Mouse (Mus musculus) gastrocnemius, adult 2 months (tissue): ENCODE results near the gene Mertk. TPM values are rescaled to one million over a fixed set of nuclear protein-coding genes. Genes with fewer than 3 reads are reported as not detected.

Experiments
- DNase-seq: peaks from one replicate; pipeline ENCODE4 v3.0.0; 2022
- H3K27ac ChIP-seq: fragments of 200-600 bp; 2 replicates; pipeline ENCODE4 v1.8.1; 2022; ENCODE audit warnings: mild to moderate bottlenecking
- H3K4me3 ChIP-seq: fragments of 200-600 bp; 2 replicates; pipeline ENCODE4 v1.8.1; 2022; ENCODE audit warnings: mild to moderate bottlenecking, moderate library complexity
- CTCF ChIP-seq: fragments of 200-600 bp; IDR thresholded peaks from 2 replicates; pipeline ENCODE4 v1.8.1; 2022; ENCODE audit warnings: antibody characterized with exemption, mild to moderate bottlenecking, moderate library complexity
- intact Hi-C: fragments of 180-260 bp; cut with DNase I; formaldehyde crosslinking; loops from one replicate; pipeline ENCODE4 v1.15.1; 2025
- total RNA-seq, 2 experiments: library from RNA; stranded (reverse); gene quantifications; 2 replicates each; pipeline ENCODE4 v1.2.3; 2021

The Mertk gene
- total RNA-seq, 2 experiments from 2014 or later, result 1.6 to 3.5 TPM

- TF ChIP-seq CTCF, result no peak
- no peak for DNase-seq
- H3K27ac ChIP-seq, result no peak overlapping the region
- H3K4me3 ChIP-seq, result no peak overlapping the region
- intact Hi-C loops, result no loop called here
Measured at GRCm38 (mm10) chr2:128850036-128850435, 151.3 kb downstream of the Mertk start.

Other genes with a start within 250 kb of the Mertk start
- not detected for gene Spdye4c, start 107.7 kb upstream of the Mertk start, total RNA-seq
- 10 to 100 TPM; 35.5 to 38.0 TPM for gene Anapc1, start 11.6 kb upstream of the Mertk start, total RNA-seq
- 10 to 100 TPM; 15.9 to 16.1 TPM for gene Tmem87b, start 119.2 kb downstream of the Mertk start, total RNA-seq
- gene Fbln7, start 164.0 kb downstream of the Mertk start, total RNA-seq, result 1 to 10 TPM; 2.2 to 4.3 TPM
- 1 to 10 TPM; 8.4 to 9.7 TPM for gene Zc3h8, start 245.1 kb downstream of the Mertk start, total RNA-seq